Mouse (Mus musculus) retina, postnatal 7 days (tissue): Measurements from ENCODE around the gene Mdfic.

Experiments
- DNase-seq: peaks from one replicate; pipeline ENCODE4 v3.0.0-alpha.2; 2012; ENCODE audit warnings: low read depth, low spot score

Gene Mdfic

GRCm38 (mm10) chr6:15742591-15743149 lies 22.2 kb downstream of the Mdfic start:
- DNase-seq = no peak

GRCm38 (mm10) chr6:15743291-15743792 lies 22.9 kb downstream of the Mdfic start:
- DNase-seq = no peak

GRCm38 (mm10) chr6:15743793-15744192 lies 23.3 kb downstream of the Mdfic start:
- DNase-seq = no peak

- DNase-seq = no peak
These were observed 24.9 kb downstream of the Mdfic start for GRCm38 (mm10) chr6:15745313-15745712.

GRCm38 (mm10) chr6:15745891-15746290 lies 25.4 kb downstream of the Mdfic start:
- no peak for DNase-seq

GRCm38 (mm10) chr6:15747396-15748155 lies 27.1 kb downstream of the Mdfic start:
- no peak for DNase-seq

GRCm38 (mm10) chr6:15748236-15748635 lies 27.8 kb downstream of the Mdfic start:
- no peak for DNase-seq

GRCm38 (mm10) chr6:15748943-15749342 lies 28.5 kb downstream of the Mdfic start:
- DNase-seq = no peak

- DNase-seq = no peak
These were observed 29.6 kb downstream of the Mdfic start for GRCm38 (mm10) chr6:15750101-15750500.

GRCm38 (mm10) chr6:15751375-15751774 lies 30.9 kb downstream of the Mdfic start:
- no peak for DNase-seq

GRCm38 (mm10) chr6:15752160-15752559 lies 31.7 kb downstream of the Mdfic start:
- no peak for DNase-seq

- no peak for DNase-seq
These were observed 32.7 kb downstream of the Mdfic start for GRCm38 (mm10) chr6:15753208-15753607.

GRCm38 (mm10) chr6:15758394-15758793 lies 37.9 kb downstream of the Mdfic start:
- no peak for DNase-seq

- no peak for DNase-seq
These were observed 40.3 kb downstream of the Mdfic start for GRCm38 (mm10) chr6:15760750-15761149.

GRCm38 (mm10) chr6:15764039-15764438 lies 43.6 kb downstream of the Mdfic start:
- DNase-seq = no peak

- no peak for DNase-seq
These were observed 47.0 kb downstream of the Mdfic start for GRCm38 (mm10) chr6:15767460-15767859.

- DNase-seq = no peak
These were observed 49.7 kb downstream of the Mdfic start for GRCm38 (mm10) chr6:15770128-15770527.

- no peak for DNase-seq
These were observed 56.6 kb downstream of the Mdfic start for GRCm38 (mm10) chr6:15777070-15777469.

GRCm38 (mm10) chr6:15780127-15780526 lies 59.7 kb downstream of the Mdfic start:
- no peak for DNase-seq

- no peak for DNase-seq
These were observed 60.2 kb downstream of the Mdfic start for GRCm38 (mm10) chr6:15780688-15781087.

- no peak for DNase-seq
These were observed 69.4 kb downstream of the Mdfic start for GRCm38 (mm10) chr6:15789523-15790500.
